Mouse (Mus musculus): ENCODE measurements around the gene Duoxa2. TPM values are rescaled to one million over a fixed set of nuclear protein-coding genes. Genes with fewer than 3 reads are reported as not detected.
"Not testable (repeated sequence)": the region's sequence is repeated elsewhere in the genome, so short reads cannot be mapped to it uniquely, and the experiment has no call there.

Gene Duoxa2
- polyA plus RNA-seq, 1 experiment: not detected

DNA sequence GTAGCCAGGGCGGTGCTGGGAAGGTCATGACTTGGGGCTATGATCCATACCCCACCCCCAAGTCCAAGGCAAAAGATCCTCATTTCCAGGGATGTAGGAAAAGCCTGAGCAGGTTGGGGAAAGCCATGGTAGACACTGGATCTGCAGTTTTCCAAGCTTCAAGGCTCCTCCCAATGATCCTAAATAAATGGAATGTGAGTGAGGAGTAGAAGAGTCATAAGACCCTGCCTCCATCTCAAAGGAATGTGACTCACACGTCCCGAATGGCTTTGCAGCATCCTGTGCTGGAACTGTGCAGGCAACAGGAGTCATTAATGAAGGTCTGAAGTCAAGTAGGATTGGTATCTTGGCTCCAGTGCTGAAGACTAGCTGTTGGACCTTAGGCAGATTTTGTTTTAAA, 29.3 kb downstream of the Duoxa2 start:
- H3K9ac ChIP-seq (ENCODE audit: low read depth, poor library complexity, severe bottlenecking): no peak overlapping the region
- TF ChIP-seq EP300 (IDR thresholded peaks at IDR 0.05; ENCODE audit: insufficient read depth, low read depth, low read length) (no peak), POLR2A (IDR thresholded peaks at IDR 0.05; ENCODE audit: insufficient read depth, low read length) (no peak), CTCF (IDR thresholded peaks at IDR 0.05; ENCODE audit: low read depth, low read length) (no peak)
- H3K9me3 ChIP-seq (replicated peaks; ENCODE audit: control insufficient read depth, insufficient read depth, low read length, poor library complexity, severe bottlenecking): no peaks in the 10 kb centered on the region
- H3K4me1 ChIP-seq (ENCODE audit: control insufficient read depth, insufficient read depth, low read length): no peaks in the 10 kb centered on the region
- no peak overlapping the region for H3K4me3 ChIP-seq (ENCODE audit: low read depth, low read length)
- H3K27me3 ChIP-seq (ENCODE audit: control insufficient read depth, insufficient read depth, low read length, poor library complexity, severe bottlenecking): no peaks in the 10 kb centered on the region
- H3K36me3 ChIP-seq (ENCODE audit: control insufficient read depth, insufficient read depth, low read length, poor library complexity, severe bottlenecking): no peaks in the 10 kb centered on the region
- H3K27ac ChIP-seq (ENCODE audit: insufficient read depth, low read length): no peak overlapping the region

DNA sequence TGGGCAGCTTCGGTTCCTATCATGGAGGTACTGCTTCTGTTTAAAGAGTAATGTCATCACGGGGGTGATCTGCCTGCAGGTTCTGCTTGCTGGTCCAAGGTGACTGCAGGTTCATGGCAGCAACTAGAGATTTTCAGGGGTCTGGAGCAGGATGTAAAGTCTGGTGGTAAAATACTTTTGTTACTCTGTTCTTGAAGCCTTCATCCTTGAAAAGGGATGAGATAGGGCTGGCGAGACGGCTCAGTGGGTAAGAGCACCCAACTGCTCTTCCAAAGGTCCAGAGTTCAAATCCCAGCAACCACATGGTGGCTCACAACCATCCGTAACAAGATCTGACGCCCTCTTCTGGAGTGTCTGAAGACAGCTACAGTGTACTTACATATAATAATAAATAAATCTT, 31.6 kb downstream of the Duoxa2 start:
- H3K27ac ChIP-seq (ENCODE audit: insufficient read depth, low read length); H3K9ac ChIP-seq (ENCODE audit: low read depth, poor library complexity, severe bottlenecking); H3K4me1 ChIP-seq (ENCODE audit: control insufficient read depth, insufficient read depth, low read length); H3K27me3 ChIP-seq (ENCODE audit: control insufficient read depth, insufficient read depth, low read length, poor library complexity, severe bottlenecking); H3K4me3 ChIP-seq (ENCODE audit: low read depth, low read length); H3K36me3 ChIP-seq (ENCODE audit: control insufficient read depth, insufficient read depth, low read length, poor library complexity, severe bottlenecking); H3K9me3 ChIP-seq (replicated peaks; ENCODE audit: control insufficient read depth, insufficient read depth, low read length, poor library complexity, severe bottlenecking): not testable (repeated sequence)

DNA sequence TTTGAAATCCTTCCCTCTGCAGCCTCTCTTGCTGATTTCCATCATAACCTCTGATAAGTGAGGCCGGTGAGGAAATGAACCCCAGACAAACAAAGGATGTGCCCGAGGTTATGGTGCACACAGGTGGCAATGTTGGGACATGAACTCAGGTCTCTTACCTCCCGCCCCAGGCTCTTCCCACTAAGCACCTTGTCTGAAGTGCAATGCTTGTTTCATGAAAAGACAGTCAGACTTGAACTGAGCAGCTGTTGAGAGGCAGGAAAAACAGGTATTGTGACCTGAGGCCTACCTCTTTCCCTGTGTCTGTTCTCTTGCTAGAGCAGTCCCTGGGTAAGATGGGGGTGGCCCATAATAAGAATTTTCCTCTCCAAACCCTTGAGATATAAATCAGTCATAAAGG, 33.5 kb downstream of the Duoxa2 start:
- H3K36me3 ChIP-seq (ENCODE audit: control insufficient read depth, insufficient read depth, low read length, poor library complexity, severe bottlenecking): no peaks in the 10 kb centered on the region
- H3K27ac ChIP-seq (ENCODE audit: insufficient read depth, low read length): no peak overlapping the region
- no peak overlapping the region for H3K4me3 ChIP-seq (ENCODE audit: low read depth, low read length)
- H3K9ac ChIP-seq (ENCODE audit: low read depth, poor library complexity, severe bottlenecking): no peak overlapping the region
- H3K9me3 ChIP-seq (replicated peaks; ENCODE audit: control insufficient read depth, insufficient read depth, low read length, poor library complexity, severe bottlenecking): no peaks in the 10 kb centered on the region
- H3K4me1 ChIP-seq (ENCODE audit: control insufficient read depth, insufficient read depth, low read length): peaks cover 5% of the 10 kb centered on the region
- TF ChIP-seq POLR2A (IDR thresholded peaks at IDR 0.05; ENCODE audit: insufficient read depth, low read length): no peak
- no peak for TF ChIP-seq CTCF (IDR thresholded peaks at IDR 0.05; ENCODE audit: low read depth, low read length)
- TF ChIP-seq EP300 (IDR thresholded peaks at IDR 0.05; ENCODE audit: insufficient read depth, low read depth, low read length): no peak
- no peaks in the 10 kb centered on the region for H3K27me3 ChIP-seq (ENCODE audit: control insufficient read depth, insufficient read depth, low read length, poor library complexity, severe bottlenecking)

DNA sequence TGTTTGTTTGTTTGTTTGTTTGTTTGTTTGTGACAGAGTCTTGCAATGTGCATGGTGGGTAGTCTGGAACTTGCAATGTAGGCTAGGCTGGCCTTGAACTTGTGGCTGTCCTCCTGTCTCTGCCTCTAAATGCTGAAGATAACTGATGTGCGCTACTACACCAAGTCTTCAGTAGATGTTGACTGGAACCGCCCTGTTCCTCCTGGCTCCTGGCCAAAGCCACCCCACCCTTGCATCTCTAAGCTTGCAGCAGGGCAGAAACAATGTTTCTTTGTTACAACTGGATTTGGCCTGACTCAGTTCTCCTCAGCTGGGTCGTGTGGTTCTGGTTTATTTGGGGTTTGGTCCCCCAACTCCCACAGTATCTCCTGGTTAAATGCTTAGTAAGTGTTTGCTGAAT, 35.5 kb downstream of the Duoxa2 start:
- H3K36me3 ChIP-seq (ENCODE audit: control insufficient read depth, insufficient read depth, low read length, poor library complexity, severe bottlenecking): no peaks in the 10 kb centered on the region
- H3K4me3 ChIP-seq (ENCODE audit: low read depth, low read length): no peak overlapping the region
- H3K9ac ChIP-seq (ENCODE audit: low read depth, poor library complexity, severe bottlenecking): no peak overlapping the region
- no peak for TF ChIP-seq EP300 (IDR thresholded peaks at IDR 0.05; ENCODE audit: insufficient read depth, low read depth, low read length)
- TF ChIP-seq POLR2A (IDR thresholded peaks at IDR 0.05; ENCODE audit: insufficient read depth, low read length): no peak
- no peak for TF ChIP-seq CTCF (IDR thresholded peaks at IDR 0.05; ENCODE audit: low read depth, low read length)
- peaks cover 5% of the 10 kb centered on the region for H3K4me1 ChIP-seq (ENCODE audit: control insufficient read depth, insufficient read depth, low read length)
- H3K27me3 ChIP-seq (ENCODE audit: control insufficient read depth, insufficient read depth, low read length, poor library complexity, severe bottlenecking): no peaks in the 10 kb centered on the region
- H3K27ac ChIP-seq (ENCODE audit: insufficient read depth, low read length): no peak overlapping the region
- no peaks in the 10 kb centered on the region for H3K9me3 ChIP-seq (replicated peaks; ENCODE audit: control insufficient read depth, insufficient read depth, low read length, poor library complexity, severe bottlenecking)

DNA sequence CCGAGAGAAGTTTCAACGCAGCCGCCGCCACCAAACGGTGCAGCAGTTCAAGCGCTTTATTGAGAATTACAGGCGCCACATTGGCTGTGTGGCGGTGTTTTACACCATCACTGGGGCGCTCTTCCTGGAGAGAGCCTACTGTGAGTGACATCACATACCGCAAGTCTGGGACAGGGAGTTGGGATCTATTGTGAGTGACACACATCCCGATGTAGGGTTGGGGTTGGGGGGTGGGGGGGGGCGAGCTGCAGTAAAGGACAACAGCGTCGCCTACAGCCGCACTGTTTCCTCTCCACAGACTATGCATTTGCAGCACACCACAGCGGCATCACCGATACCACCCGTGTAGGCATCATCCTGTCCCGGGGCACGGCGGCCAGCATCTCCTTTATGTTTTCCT, 38.6 kb downstream of the Duoxa2 start:
- H3K9me3 ChIP-seq (replicated peaks; ENCODE audit: control insufficient read depth, insufficient read depth, low read length, poor library complexity, severe bottlenecking): no peaks in the 10 kb centered on the region
- H3K4me3 ChIP-seq (ENCODE audit: low read depth, low read length): peak overlapping the region; percentile 12; the same call in 1 of the 2 replicates
- H3K27me3 ChIP-seq (ENCODE audit: control insufficient read depth, insufficient read depth, low read length, poor library complexity, severe bottlenecking): no peaks in the 10 kb centered on the region
- peaks cover 5% of the 10 kb centered on the region for H3K4me1 ChIP-seq (ENCODE audit: control insufficient read depth, insufficient read depth, low read length)
- no peaks in the 10 kb centered on the region for H3K36me3 ChIP-seq (ENCODE audit: control insufficient read depth, insufficient read depth, low read length, poor library complexity, severe bottlenecking)
- H3K9ac ChIP-seq (ENCODE audit: low read depth, poor library complexity, severe bottlenecking): no peak overlapping the region
- H3K27ac ChIP-seq (ENCODE audit: insufficient read depth, low read length): no peak overlapping the region
- no peak for TF ChIP-seq EP300 (IDR thresholded peaks at IDR 0.05; ENCODE audit: insufficient read depth, low read depth, low read length)
- no peak for TF ChIP-seq POLR2A (IDR thresholded peaks at IDR 0.05; ENCODE audit: insufficient read depth, low read length)
- TF ChIP-seq CTCF (IDR thresholded peaks at IDR 0.05; ENCODE audit: low read depth, low read length): no peak

DNA sequence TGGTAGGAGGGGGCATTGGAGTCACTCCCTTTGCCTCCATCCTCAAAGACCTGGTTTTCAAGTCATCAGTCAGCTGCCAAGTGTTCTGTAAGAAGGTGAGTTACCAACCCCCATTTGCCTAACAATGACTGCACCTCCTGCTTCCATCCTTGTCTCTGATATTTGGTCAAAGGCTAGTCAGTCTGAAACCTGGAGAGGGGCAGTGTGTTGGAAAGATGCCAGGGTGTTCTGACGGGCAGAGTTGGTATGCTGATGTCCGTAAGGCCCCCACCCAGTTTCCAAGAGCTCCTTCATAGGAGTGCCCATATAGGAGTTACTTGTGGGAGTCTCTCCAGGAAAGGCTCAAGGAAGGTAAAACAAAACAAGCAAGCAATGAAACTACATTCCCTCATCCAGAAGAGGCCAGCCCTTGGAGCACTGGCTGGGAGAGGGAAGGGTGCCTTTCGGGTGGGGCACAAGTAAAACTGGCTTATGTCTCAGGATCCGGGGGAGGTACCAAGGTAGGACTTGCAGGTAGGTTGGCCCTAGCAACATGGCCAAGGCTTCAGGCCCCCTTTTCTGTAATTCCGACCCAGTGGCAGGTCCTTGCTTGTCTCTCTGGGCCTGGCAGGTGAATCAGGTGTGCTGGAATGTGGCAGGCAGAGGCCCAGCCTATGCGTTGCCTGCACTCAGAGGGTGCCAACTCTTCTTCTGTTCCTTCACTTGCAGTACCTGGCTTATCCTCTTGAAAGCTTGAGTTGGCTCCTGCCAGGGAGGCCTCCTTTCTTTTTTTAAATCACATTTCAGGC, 46.6 kb downstream of the Duoxa2 start:
- TF ChIP-seq EP300 (IDR thresholded peaks at IDR 0.05; ENCODE audit: insufficient read depth, low read depth, low read length) (no peak), POLR2A (IDR thresholded peaks at IDR 0.05; ENCODE audit: insufficient read depth, low read length) (no peak), CTCF (IDR thresholded peaks at IDR 0.05; ENCODE audit: low read depth, low read length) (no peak)

DNA sequence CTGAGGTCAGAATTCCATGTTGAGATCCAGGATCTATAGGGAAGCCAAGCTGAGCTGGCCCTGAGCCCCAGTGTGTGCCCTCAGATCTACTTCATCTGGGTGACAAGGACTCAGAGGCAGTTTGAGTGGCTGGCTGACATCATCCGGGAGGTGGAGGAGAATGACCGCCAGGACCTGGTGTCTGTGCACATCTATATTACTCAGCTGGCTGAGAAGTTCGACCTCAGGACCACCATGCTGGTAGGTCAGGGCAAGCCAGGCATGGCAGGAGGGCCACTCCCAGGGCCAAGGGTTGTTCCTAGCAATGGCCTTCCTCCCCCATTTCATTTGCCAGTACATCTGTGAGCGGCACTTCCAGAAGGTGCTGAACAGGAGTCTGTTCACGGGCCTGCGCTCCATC, 47.5 kb downstream of the Duoxa2 start:
- H3K27ac ChIP-seq (ENCODE audit: insufficient read depth, low read length); H3K9ac ChIP-seq (ENCODE audit: low read depth, poor library complexity, severe bottlenecking); H3K27me3 ChIP-seq (ENCODE audit: control insufficient read depth, insufficient read depth, low read length, poor library complexity, severe bottlenecking); H3K4me3 ChIP-seq (ENCODE audit: low read depth, low read length); H3K36me3 ChIP-seq (ENCODE audit: control insufficient read depth, insufficient read depth, low read length, poor library complexity, severe bottlenecking); H3K9me3 ChIP-seq (replicated peaks; ENCODE audit: control insufficient read depth, insufficient read depth, low read length, poor library complexity, severe bottlenecking); H3K4me1 ChIP-seq (ENCODE audit: control insufficient read depth, insufficient read depth, low read length): not testable (repeated sequence)

More for the DNA sequence above, 46.6 kb downstream of the Duoxa2 start:
- Histone ChIP-seq H3K27me3 (ENCODE audit: control insufficient read depth, insufficient read depth, low read length, poor library complexity, severe bottlenecking) (no peaks in the 10 kb centered on the region), H3K4me1 (ENCODE audit: control insufficient read depth, insufficient read depth, low read length) (no peaks in the 10 kb centered on the region), H3K27ac (ENCODE audit: insufficient read depth, low read length) (no peak overlapping the region), H3K36me3 (ENCODE audit: control insufficient read depth, insufficient read depth, low read length, poor library complexity, severe bottlenecking) (no peaks in the 10 kb centered on the region), H3K9ac (ENCODE audit: low read depth, poor library complexity, severe bottlenecking) (no peak overlapping the region), H3K9me3 (replicated peaks; ENCODE audit: control insufficient read depth, insufficient read depth, low read length, poor library complexity, severe bottlenecking) (no peaks in the 10 kb centered on the region), H3K4me3 (ENCODE audit: low read depth, low read length) (no peak overlapping the region)

Data from ES-Bruce4 (cell line).